Mouse (Mus musculus): ENCODE data around the gene Prm3. TPM values are rescaled to one million over a fixed set of nuclear protein-coding genes. Genes with fewer than 3 reads are reported as not detected.
"Not testable (repeated sequence)": the region's sequence is repeated elsewhere in the genome, so short reads cannot be mapped to it uniquely, and the experiment has no call there.

Prm3 gene
- polyA plus RNA-seq, 1 experiment from 2014 or later: not detected

GRCm38 (mm10) chr16:10812865-10813371 is 22.2 kb upstream of the Prm3 start, which contains the start of gene Gm11172:
Gene Gm11172 (plus strand): TSS chr16:10812915.
- Histone ChIP-seq H3K27me3 (ENCODE audit: control insufficient read depth, insufficient read depth, low read depth, low read length) (no peaks in the 10 kb centered on the region), H3K36me3 (ENCODE audit: control insufficient read depth, insufficient read depth) (no peaks in the 10 kb centered on the region), H3K4me3 (ENCODE audit: low read depth, low read length) (no peak within 1 kb of the TSS), H3K27ac (ENCODE audit: low read length) (no peak within 1 kb of the TSS), H3K4me1 (ENCODE audit: control insufficient read depth, low read depth, low read length) (peaks cover 4% of the 10 kb centered on the region; the same call in 1 of the 2 replicates), H3K9me3 (replicated peaks; ENCODE audit: control insufficient read depth, low read length) (no peaks in the 10 kb centered on the region), H3K4me2 (ENCODE audit: low read depth, low read length) (no peak within 1 kb of the TSS), H3K9ac (ENCODE audit: low read depth, low read length) (no peak within 1 kb of the TSS)
- WGBS (ENCODE audit: insufficient replicate concordance): 21% methylated on average over 2 of the region's 2 CpGs
- no peak for ATAC-seq (ENCODE audit: low read depth)

- no peaks in the 10 kb centered on the region for H3K27me3 ChIP-seq (ENCODE audit: control insufficient read depth, insufficient read depth, low read depth, low read length)
- H3K4me2 ChIP-seq (ENCODE audit: low read depth, low read length): no peak overlapping the region
- WGBS (ENCODE audit: insufficient replicate concordance): 54% methylated on average over 1 of the region's 1 CpGs
- no peaks in the 10 kb centered on the region for H3K36me3 ChIP-seq (ENCODE audit: control insufficient read depth, insufficient read depth)
- H3K4me3 ChIP-seq (ENCODE audit: low read depth, low read length): no peak overlapping the region
- H3K9ac ChIP-seq (ENCODE audit: low read depth, low read length): no peak overlapping the region
- H3K9me3 ChIP-seq (replicated peaks; ENCODE audit: control insufficient read depth, low read length): no peaks in the 10 kb centered on the region
- H3K4me1 ChIP-seq (ENCODE audit: control insufficient read depth, low read depth, low read length): peaks cover 4% of the 10 kb centered on the region; the same call in 1 of the 2 replicates
- no peak for ATAC-seq (ENCODE audit: low read depth)
- H3K27ac ChIP-seq (ENCODE audit: low read length): no peak overlapping the region
These were observed 19.7 kb upstream of the Prm3 start for GRCm38 (mm10) chr16:10810376-10810775.

GRCm38 (mm10) chr16:10805789-10806527 is 15.2 kb upstream of the Prm3 start, which contains the start of gene Prm1:
Gene Prm1 (minus strand): TSS chr16:10805839.
- Histone ChIP-seq H3K9me3 (replicated peaks; ENCODE audit: control insufficient read depth, low read length) (no peaks in the 10 kb centered on the region), H3K9ac (ENCODE audit: low read depth, low read length) (no peak within 1 kb of the TSS), H3K27ac (ENCODE audit: low read length) (no peak within 1 kb of the TSS), H3K4me2 (ENCODE audit: low read depth, low read length) (no peak within 1 kb of the TSS), H3K27me3 (ENCODE audit: control insufficient read depth, insufficient read depth, low read depth, low read length) (no peaks in the 10 kb centered on the region), H3K4me1 (ENCODE audit: control insufficient read depth, low read depth, low read length) (no peaks in the 10 kb centered on the region), H3K36me3 (ENCODE audit: control insufficient read depth, insufficient read depth) (no peaks in the 10 kb centered on the region), H3K4me3 (ENCODE audit: low read depth, low read length) (no peak within 1 kb of the TSS)
- 51% methylated on average over 10 of the region's 10 CpGs for WGBS (ENCODE audit: insufficient replicate concordance)
- no peak for ATAC-seq (ENCODE audit: low read depth)

- H3K4me1 ChIP-seq (ENCODE audit: control insufficient read depth, low read depth, low read length); H3K4me3 ChIP-seq (ENCODE audit: low read depth, low read length); ATAC-seq (ENCODE audit: low read depth); H3K36me3 ChIP-seq (ENCODE audit: control insufficient read depth, insufficient read depth); H3K4me2 ChIP-seq (ENCODE audit: low read depth, low read length); H3K27ac ChIP-seq (ENCODE audit: low read length); H3K27me3 ChIP-seq (ENCODE audit: control insufficient read depth, insufficient read depth, low read depth, low read length); H3K9me3 ChIP-seq (replicated peaks; ENCODE audit: control insufficient read depth, low read length); H3K9ac ChIP-seq (ENCODE audit: low read depth, low read length): not testable (repeated sequence)
- WGBS (ENCODE audit: insufficient replicate concordance): 64% methylated on average over 3 of the region's 3 CpGs
These were observed 11.7 kb upstream of the Prm3 start for GRCm38 (mm10) chr16:10802420-10802819.

GRCm38 (mm10) chr16:10796034-10796433 is 5.3 kb upstream of the Prm3 start, which contains the start of gene Prm2:
Gene Prm2 (minus strand): TSS chr16:10796134.
- peaks cover 13% of the 10 kb centered on the region for H3K27me3 ChIP-seq (ENCODE audit: control insufficient read depth, insufficient read depth, low read depth, low read length)
- H3K9ac ChIP-seq (ENCODE audit: low read depth, low read length): no peak within 1 kb of the TSS
- 63% methylated on average over 6 of the region's 6 CpGs for WGBS (ENCODE audit: insufficient replicate concordance)
- H3K27ac ChIP-seq (ENCODE audit: low read length): no peak within 1 kb of the TSS
- no peak within 1 kb of the TSS for H3K4me2 ChIP-seq (ENCODE audit: low read depth, low read length)
- ATAC-seq (ENCODE audit: low read depth): no peak
- no peaks in the 10 kb centered on the region for H3K9me3 ChIP-seq (replicated peaks; ENCODE audit: control insufficient read depth, low read length)
- H3K4me1 ChIP-seq (ENCODE audit: control insufficient read depth, low read depth, low read length): no peaks in the 10 kb centered on the region
- H3K4me3 ChIP-seq (ENCODE audit: low read depth, low read length): no peak within 1 kb of the TSS
- no peaks in the 10 kb centered on the region for H3K36me3 ChIP-seq (ENCODE audit: control insufficient read depth, insufficient read depth)

- no peaks in the 10 kb centered on the region for H3K36me3 ChIP-seq (ENCODE audit: control insufficient read depth, insufficient read depth)
- no peak overlapping the region for H3K4me2 ChIP-seq (ENCODE audit: low read depth, low read length)
- H3K27ac ChIP-seq (ENCODE audit: low read length): no peak overlapping the region
- H3K4me1 ChIP-seq (ENCODE audit: control insufficient read depth, low read depth, low read length): peaks cover 7% of the 10 kb centered on the region
- 47% methylated on average over 4 of the region's 4 CpGs for WGBS (ENCODE audit: insufficient replicate concordance)
- H3K27me3 ChIP-seq (ENCODE audit: control insufficient read depth, insufficient read depth, low read depth, low read length): peaks cover 12% of the 10 kb centered on the region
- H3K9me3 ChIP-seq (replicated peaks; ENCODE audit: control insufficient read depth, low read length): no peaks in the 10 kb centered on the region
- H3K9ac ChIP-seq (ENCODE audit: low read depth, low read length): no peak overlapping the region
- H3K4me3 ChIP-seq (ENCODE audit: low read depth, low read length): no peak overlapping the region
- no peak for ATAC-seq (ENCODE audit: low read depth)
These were observed 1.8 kb downstream of the Prm3 start for GRCm38 (mm10) chr16:10788866-10789265.

GRCm38 (mm10) chr16:10788271-10788670 is 2.4 kb downstream of the Prm3 start, which contains the start of gene Tnp2:
Gene Tnp2 (minus strand): TSS chr16:10788660.
- no peak within 1 kb of the TSS for H3K27ac ChIP-seq (ENCODE audit: low read length)

GRCm38 (mm10) chr16:10787548-10788058 is 3.1 kb downstream of the Prm3 start:
- no peak overlapping the region for H3K4me2 ChIP-seq (ENCODE audit: low read depth, low read length)
- H3K4me1 ChIP-seq (ENCODE audit: control insufficient read depth, low read depth, low read length): peaks cover 7% of the 10 kb centered on the region
- H3K27ac ChIP-seq (ENCODE audit: low read length): no peak overlapping the region
- no peak overlapping the region for H3K4me3 ChIP-seq (ENCODE audit: low read depth, low read length)
- H3K27me3 ChIP-seq (ENCODE audit: control insufficient read depth, insufficient read depth, low read depth, low read length): peaks cover 24% of the 10 kb centered on the region
- WGBS (ENCODE audit: insufficient replicate concordance): 63% methylated on average over 7 of the region's 7 CpGs
- no peaks in the 10 kb centered on the region for H3K36me3 ChIP-seq (ENCODE audit: control insufficient read depth, insufficient read depth)
- H3K9me3 ChIP-seq (replicated peaks; ENCODE audit: control insufficient read depth, low read length): no peaks in the 10 kb centered on the region
- H3K9ac ChIP-seq (ENCODE audit: low read depth, low read length): no peak overlapping the region
- no peak for ATAC-seq (ENCODE audit: low read depth)

More at GRCm38 (mm10) chr16:10788271-10788670, 2.4 kb downstream of the Prm3 start, which contains the start of gene Tnp2:
- Histone ChIP-seq H3K4me3 (ENCODE audit: low read depth, low read length) (no peak within 1 kb of the TSS), H3K36me3 (ENCODE audit: control insufficient read depth, insufficient read depth) (no peaks in the 10 kb centered on the region), H3K9ac (ENCODE audit: low read depth, low read length) (no peak within 1 kb of the TSS), H3K4me2 (ENCODE audit: low read depth, low read length) (no peak within 1 kb of the TSS), H3K4me1 (ENCODE audit: control insufficient read depth, low read depth, low read length) (peaks cover 7% of the 10 kb centered on the region), H3K27me3 (ENCODE audit: control insufficient read depth, insufficient read depth, low read depth, low read length) (peaks cover 18% of the 10 kb centered on the region), H3K9me3 (replicated peaks; ENCODE audit: control insufficient read depth, low read length) (no peaks in the 10 kb centered on the region)
- 38% methylated on average over 16 of the region's 16 CpGs for WGBS (ENCODE audit: insufficient replicate concordance)
- no peak for ATAC-seq (ENCODE audit: low read depth)

Data from liver, embryonic 16.5 days (tissue).